Mouse (Mus musculus) retina, embryonic 14.5 days (tissue): Measurements from ENCODE around the gene Mrps12.
"Not testable (repeated sequence)": the region's sequence is repeated elsewhere in the genome, so short reads cannot be mapped to it uniquely, and the experiment has no call there.

Experiments used
- DNase-seq: peaks from one replicate; pipeline ENCODE4 v3.0.0-alpha.2; 2015; ENCODE audit warnings: low spot score

The Mrps12 gene

DNA sequence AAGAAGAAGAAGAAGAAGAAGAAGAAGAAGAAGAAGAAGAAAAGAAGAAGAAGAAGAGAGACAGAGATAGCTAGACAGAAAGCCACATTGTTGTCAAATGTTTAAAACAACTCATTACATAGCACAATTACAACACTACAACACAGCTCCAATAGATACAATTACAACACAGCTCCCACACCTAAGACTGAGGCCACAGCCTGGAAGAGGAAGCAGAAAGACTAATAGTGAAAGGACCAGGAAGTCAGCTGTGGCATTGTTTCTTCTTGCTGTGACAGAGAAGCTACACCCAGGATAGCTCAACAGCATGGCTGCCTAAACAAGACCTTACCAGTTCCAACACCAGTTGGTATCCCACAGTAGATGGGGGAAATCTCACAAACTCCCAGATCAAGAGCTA lies 32.2 kb downstream of the Mrps12 start:
- no peak for DNase-seq

DNA sequence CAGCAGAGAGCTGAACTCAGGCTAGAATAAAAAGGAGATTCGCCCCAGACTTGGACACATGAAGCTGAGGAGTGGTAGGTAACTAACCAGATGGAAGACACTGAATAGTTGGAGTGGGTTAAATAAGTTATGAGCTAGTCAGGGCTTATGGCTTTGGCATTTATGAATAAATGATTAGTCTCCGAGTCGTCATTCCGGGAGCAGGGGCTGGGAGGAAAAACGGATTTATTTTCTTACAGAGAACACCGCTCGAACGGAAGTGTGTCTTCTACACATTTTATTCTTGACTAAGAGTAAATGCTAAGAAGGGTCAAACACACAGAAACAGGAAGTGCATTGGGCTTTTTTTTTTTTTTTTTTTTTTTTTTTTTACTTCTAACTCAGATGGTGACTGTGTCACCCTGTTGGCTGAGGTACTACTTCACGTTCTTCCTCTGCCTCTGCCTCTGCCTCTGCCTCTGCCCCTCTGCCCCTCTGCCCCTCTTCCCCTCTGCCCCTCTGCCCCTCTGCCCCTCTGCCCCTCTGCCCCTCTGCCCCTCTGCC lies 38.9 kb downstream of the Mrps12 start:
- no peak for DNase-seq

DNA sequence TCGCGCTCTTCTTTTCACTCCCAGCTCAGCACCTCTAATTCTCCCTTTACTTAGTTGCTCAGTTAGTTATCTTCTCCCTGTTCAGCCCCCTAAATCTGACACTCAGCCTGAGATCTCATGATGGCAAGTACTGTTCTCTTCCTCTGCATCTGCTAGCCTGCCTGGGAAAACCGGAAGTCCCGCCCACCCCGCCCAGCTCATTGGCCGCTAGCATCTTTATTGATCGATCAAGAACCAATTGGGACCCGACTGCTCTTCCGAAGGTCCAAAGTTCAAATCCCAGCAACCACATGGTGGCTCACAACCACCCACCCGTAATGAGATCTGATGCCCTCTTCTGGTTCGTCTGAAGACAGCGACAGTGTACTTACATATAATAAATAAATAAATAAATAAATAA lies 40.3 kb downstream of the Mrps12 start:
- not testable (repeated sequence) for DNase-seq

DNA sequence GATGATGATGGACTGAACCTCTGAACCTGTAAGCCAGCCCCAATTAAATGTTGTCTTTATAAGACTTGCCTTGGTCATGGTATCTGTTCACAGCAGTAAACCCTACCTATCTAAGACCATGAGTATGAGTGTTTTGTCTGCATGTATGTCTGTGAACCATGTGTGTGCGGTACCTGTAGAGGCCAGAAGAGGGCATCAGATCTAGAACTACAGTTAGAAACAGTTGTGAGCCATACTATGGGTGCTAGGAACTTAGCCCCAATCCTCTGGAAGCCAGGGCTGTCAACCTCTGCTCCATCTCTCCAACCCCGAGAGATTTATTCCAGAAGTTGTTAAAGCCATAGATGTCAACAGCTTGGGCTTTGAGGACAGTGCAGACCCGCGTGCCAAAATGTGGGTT lies 41.4 kb downstream of the Mrps12 start:
- no peak for DNase-seq

DNA sequence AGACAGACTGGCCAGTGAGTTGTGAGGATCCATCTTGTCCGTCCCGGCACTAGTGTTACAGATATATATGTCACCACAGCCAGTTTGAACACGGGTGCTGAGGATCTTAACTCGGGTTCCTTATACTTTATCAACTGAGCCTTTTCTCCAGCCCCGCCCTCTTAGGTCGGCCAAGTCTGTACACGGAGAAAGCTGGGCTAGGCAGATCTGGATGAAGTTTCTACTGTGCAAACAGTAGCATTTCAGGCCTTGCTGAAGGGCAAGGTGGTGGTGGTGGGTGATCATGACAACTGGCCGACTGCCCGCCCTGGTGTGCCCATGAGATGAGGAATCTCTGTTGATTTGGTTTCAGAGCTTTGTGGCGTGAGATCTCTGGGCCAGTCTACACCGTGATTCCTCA lies 44.3 kb downstream of the Mrps12 start:
- no peak for DNase-seq

DNA sequence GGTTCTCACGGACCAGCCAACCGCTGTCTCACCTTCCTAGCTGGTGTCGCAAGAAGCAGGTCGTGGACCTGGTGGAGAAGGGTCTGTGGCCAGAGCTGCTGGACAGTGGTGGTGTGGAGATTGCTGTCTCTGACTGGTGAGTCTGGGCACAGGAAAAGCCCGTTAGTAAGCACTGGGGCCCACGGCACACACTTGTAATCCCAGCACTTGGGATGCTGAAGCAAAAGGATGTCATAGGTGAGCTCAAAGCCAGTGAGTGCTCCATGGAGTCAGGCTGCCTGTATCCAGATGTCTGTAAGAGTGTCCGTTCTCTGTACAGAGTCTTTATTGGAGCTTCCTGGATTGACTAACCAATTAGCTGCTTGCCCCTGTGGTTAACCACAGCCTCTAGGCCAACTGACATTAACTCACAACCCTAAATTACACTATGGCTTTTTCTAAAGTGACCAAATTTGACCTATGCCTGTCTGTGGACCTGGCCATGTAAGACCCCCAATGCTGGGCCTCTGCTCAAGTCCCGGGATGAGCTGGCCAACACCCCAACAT lies 46.6 kb downstream of the Mrps12 start:
- no peak for DNase-seq

DNA sequence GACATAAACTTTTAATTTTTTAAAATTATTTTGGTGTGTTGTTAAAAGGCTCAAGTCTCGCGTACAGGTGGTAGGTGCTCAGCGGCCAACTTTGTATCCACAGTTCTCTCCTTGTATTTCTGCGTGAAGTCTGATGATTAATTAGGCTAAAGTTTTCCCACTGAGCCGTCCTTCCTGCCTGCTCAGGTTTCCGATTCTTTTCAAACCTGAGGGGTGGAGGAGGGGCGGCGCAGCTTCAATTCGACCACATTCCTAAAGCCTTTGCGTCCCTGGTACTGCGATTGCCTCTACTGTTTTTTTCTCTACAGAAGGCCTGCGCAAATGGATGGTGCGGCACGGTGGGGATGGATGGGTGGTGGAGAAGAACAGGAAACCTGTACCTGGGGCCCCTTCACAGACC lies 47.2 kb downstream of the Mrps12 start:
- DNase-seq, result peak; percentile 20

DNA sequence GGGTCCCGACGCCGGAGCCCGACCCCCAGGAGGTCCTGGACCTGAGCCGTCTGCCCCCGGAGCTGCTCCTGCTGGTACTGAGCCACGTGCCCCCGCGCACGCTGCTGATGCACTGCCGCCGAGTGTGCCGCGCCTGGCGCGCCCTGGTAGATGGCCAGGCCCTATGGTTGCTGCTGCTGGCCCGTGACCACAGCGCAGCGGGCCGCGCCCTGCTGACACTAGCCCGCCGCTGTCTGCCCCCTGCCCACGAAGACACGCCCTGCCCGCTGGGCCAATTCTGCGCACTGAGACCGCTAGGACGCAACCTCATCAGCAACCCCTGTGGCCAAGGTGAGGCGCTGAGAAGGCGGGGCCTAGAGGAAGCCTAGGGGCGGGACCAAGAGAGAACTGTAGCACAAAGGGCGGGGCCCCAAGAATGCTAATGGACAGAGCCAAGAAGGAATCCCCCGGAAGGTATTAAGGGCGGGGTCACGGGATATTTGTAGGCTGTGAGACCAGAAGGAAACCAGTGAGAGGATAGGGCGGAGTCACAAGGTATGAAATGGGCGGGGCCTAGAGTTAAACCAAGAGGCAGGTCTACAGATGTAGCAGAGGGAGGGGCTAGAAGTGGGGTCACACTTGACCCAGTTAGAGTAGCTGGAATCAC lies 48.2 kb downstream of the Mrps12 start:
- peak; percentile 98 for DNase-seq

DNA sequence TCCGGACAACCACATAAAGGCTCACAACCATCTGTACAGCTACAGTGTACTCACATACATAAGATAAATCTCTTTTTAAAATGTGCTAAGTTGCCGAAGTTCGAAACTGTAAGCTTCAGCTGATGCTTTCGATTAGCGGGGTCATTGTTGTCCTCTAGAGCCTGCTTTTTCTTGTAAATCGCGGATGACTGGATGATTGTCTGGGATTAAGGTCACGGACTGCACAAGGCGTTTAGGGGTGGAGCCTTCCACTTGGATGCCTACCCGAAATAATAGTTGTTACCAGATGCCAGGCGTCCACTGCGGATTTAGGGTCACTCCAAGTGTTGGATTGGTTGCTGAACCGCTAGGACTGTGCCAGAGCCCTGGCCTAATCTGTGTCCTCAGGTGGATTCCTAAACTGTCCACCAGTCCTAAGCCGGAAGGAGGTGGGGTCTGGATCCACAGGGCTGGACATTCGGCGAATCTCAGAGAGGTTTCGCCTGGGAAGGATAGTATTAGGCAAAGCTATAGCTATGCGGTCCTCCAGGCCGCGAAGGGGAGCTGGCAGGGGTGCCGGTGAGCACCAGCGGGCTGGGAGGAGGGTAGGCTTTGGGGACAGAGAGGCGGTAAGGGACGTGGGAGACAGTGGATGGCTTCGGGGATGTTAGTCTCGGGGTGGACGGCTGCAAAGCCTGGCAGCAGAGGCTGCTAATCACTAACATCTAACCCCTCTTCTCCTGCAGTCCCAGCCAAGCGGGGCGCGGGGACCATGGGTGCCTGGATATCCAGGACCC lies 48.9 kb downstream of the Mrps12 start, which contains the start of gene Fbxo27:
Gene Fbxo27 (plus strand): TSS at position 305 of the 776 bp plus-strand sequence.
- peak; percentile 88 for DNase-seq

DNA sequence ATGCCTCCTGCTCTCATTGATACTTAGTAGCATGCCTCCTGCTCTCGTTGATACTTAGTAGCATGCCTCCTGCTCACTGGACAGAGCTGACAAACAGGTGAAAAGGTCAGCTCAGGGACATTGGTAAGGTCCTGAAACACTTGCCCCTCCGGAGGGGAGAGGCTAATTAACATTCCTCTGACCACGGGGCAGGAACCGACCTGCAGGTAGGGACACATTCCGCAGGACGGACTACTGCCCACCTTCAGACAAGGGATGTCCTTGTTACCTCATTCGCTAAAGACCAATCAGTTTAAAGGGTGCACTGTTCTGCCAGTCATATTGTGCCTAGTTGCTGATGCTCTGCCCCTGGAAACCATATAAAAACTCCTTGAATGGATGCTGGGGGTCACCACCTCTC lies 50.5 kb downstream of the Mrps12 start:
- no peak for DNase-seq
